Mouse (Mus musculus) brain, embryonic 14.5 days (tissue): ENCODE data around the gene Hoxa13.

Experiments
- CTCF ChIP-seq: fragments of 200-500 bp; IDR thresholded peaks from 2 replicates; pipeline ENCODE4 v1.5.1; 2012; ENCODE audit warnings: inconsistent platforms, mild to moderate bottlenecking, moderate library complexity, borderline replicate concordance; ENCODE audit not compliant: insufficient read depth, insufficient read length; ENCODE audit errors: extremely low read depth
- POLR2A ChIP-seq: fragments of 200-500 bp; IDR thresholded peaks from 2 replicates; pipeline ENCODE4 v1.6.1; 2012; ENCODE audit warnings: mild to moderate bottlenecking, inconsistent platforms, borderline replicate concordance; ENCODE audit not compliant: poor library complexity, insufficient read depth, insufficient read length, severe bottlenecking; ENCODE audit errors: extremely low read depth

GRCm38 (mm10) chr6:52240389-52241000 lies 20.2 kb downstream of the Hoxa13 start, which contains the start of gene Hoxa10:
- no peak for TF ChIP-seq POLR2A
- TF ChIP-seq CTCF = peak; percentile 87
